Mouse (Mus musculus): ENCODE data around the gene Gm28845.

- TF ChIP-seq POLR2A (IDR thresholded peaks at IDR 0.05; ENCODE audit: borderline replicate concordance, low read depth, low read length) (no peak), CTCF (IDR thresholded peaks at IDR 0.05; ENCODE audit: low read depth, low read length) (no peak)
These were observed 56.0 kb downstream of the Gm28845 start, which contains the start of gene Crygd for GRCm38 (mm10) chr1:65063352-65063751.

All from bone marrow macrophage, adult 2 months (primary cell).